Mouse (Mus musculus): ENCODE measurements around the gene Cstf3.

The Cstf3 gene

GRCm38 (mm10) chr2:104604718-104605117 lies 14.4 kb downstream of the Cstf3 start:
- DNase-seq (ENCODE audit: low spot score), result no peak

GRCm38 (mm10) chr2:104605560-104605959 lies 15.2 kb downstream of the Cstf3 start:
- DNase-seq (ENCODE audit: low spot score), result no peak

- no peak for DNase-seq (ENCODE audit: low spot score)
Observed at GRCm38 (mm10) chr2:104614786-104615185, 24.5 kb downstream of the Cstf3 start.

- DNase-seq (ENCODE audit: low spot score), result no peak
Observed at GRCm38 (mm10) chr2:104615985-104616711, 25.8 kb downstream of the Cstf3 start.

GRCm38 (mm10) chr2:104658659-104659058 lies 68.3 kb downstream of the Cstf3 start:
- no peak for DNase-seq (ENCODE audit: low spot score)

GRCm38 (mm10) chr2:104663372-104664100 lies 73.2 kb downstream of the Cstf3 start:
- DNase-seq (ENCODE audit: low spot score), result no peak

- no peak for DNase-seq (ENCODE audit: low spot score)
Observed at GRCm38 (mm10) chr2:104669122-104669804, 78.9 kb downstream of the Cstf3 start.

GRCm38 (mm10) chr2:104671724-104672123 lies 81.4 kb downstream of the Cstf3 start:
- no peak for DNase-seq (ENCODE audit: low spot score)

GRCm38 (mm10) chr2:104677326-104677725 lies 87.0 kb downstream of the Cstf3 start:
- no peak for DNase-seq (ENCODE audit: low spot score)

GRCm38 (mm10) chr2:104684771-104685170 lies 94.4 kb downstream of the Cstf3 start:
- no peak for DNase-seq (ENCODE audit: low spot score)

GRCm38 (mm10) chr2:104685418-104685817 lies 95.1 kb downstream of the Cstf3 start:
- DNase-seq (ENCODE audit: low spot score), result peak; percentile 26

GRCm38 (mm10) chr2:104687261-104687660 lies 96.9 kb downstream of the Cstf3 start:
- DNase-seq (ENCODE audit: low spot score), result no peak

GRCm38 (mm10) chr2:104688321-104688720 lies 98.0 kb downstream of the Cstf3 start:
- DNase-seq (ENCODE audit: low spot score), result no peak

- DNase-seq (ENCODE audit: low spot score), result no peak
Observed at GRCm38 (mm10) chr2:104688724-104689123, 98.4 kb downstream of the Cstf3 start.

- DNase-seq (ENCODE audit: low spot score), result no peak
Observed at GRCm38 (mm10) chr2:104690720-104691119, 100.4 kb downstream of the Cstf3 start.

- no peak for DNase-seq (ENCODE audit: low spot score)
Observed at GRCm38 (mm10) chr2:104692551-104692950, 102.2 kb downstream of the Cstf3 start.

GRCm38 (mm10) chr2:104699659-104700058 lies 109.3 kb downstream of the Cstf3 start:
- no peak for DNase-seq (ENCODE audit: low spot score)

- no peak for DNase-seq (ENCODE audit: low spot score)
Observed at GRCm38 (mm10) chr2:104703158-104703557, 112.8 kb downstream of the Cstf3 start.

- no peak for DNase-seq (ENCODE audit: low spot score)
Observed at GRCm38 (mm10) chr2:104704355-104704754, 114.0 kb downstream of the Cstf3 start.

GRCm38 (mm10) chr2:104709786-104710337 lies 119.5 kb downstream of the Cstf3 start:
- DNase-seq (ENCODE audit: low spot score), result no peak

GRCm38 (mm10) chr2:104710670-104711370 lies 120.5 kb downstream of the Cstf3 start:
- no peak for DNase-seq (ENCODE audit: low spot score)

Measured in urinary bladder, postnatal 10 days (tissue).